ENCODE assay signal across 8 mouse cellular contexts in genomic region chr12:110806301-110806970, GRCm38 (mm10). TPM values are rescaled to one million over a fixed set of nuclear protein-coding genes. Genes with fewer than 3 reads are reported as not detected.
A peak's percentile ranks its signal among the peaks of the same experiment; 100 is the strongest.
DNase-seq lines count a peak whose midpoint lies in the region; ATAC-seq and TF ChIP-seq lines count a peak whose summit lies in the region.

No protein-coding gene starts in this region.

- peak; percentile 42 for TF ChIP-seq CTCF in heart, postnatal 0 days (IDR thresholded peaks at IDR 0.05; ENCODE audit: low read depth)
- TF ChIP-seq CTCF in stomach, postnatal 0 days (IDR thresholded peaks at IDR 0.05; ENCODE audit: low read depth): peak; percentile 53

- no peak overlapping the region for H3K9ac ChIP-seq in heart, postnatal 0 days (replicated peaks; ENCODE audit: low read depth, low read length)
- no peak overlapping the region for H3K9ac ChIP-seq in stomach, postnatal 0 days (ENCODE audit: low read length)
- no peak overlapping the region; the same call in 1 of the 2 replicates for H3K9ac ChIP-seq in hindbrain, embryonic 12.5 days
- H3K9ac ChIP-seq in forebrain, embryonic 15.5 days (replicated peaks): no peak overlapping the region

- no peak overlapping the region for H3K4me3 ChIP-seq in heart, postnatal 0 days (ENCODE audit: low read depth, low read length)
- H3K4me3 ChIP-seq in embryonic facial prominence, embryonic 10.5 days: no peak overlapping the region
- no peak overlapping the region for H3K4me3 ChIP-seq in stomach, postnatal 0 days (ENCODE audit: low read depth, low read length)
- H3K4me3 ChIP-seq in hindbrain, embryonic 12.5 days: no peak overlapping the region
- H3K4me3 ChIP-seq in forebrain, embryonic 15.5 days: no peak overlapping the region

- H3K27ac ChIP-seq in heart, postnatal 0 days (ENCODE audit: low read depth): no peak overlapping the region
- peak overlapping the region; percentile 37; the same call in 1 of the 2 replicates for H3K27ac ChIP-seq in embryonic facial prominence, embryonic 10.5 days (replicated peaks)
- no peak overlapping the region for H3K27ac ChIP-seq in stomach, postnatal 0 days (replicated peaks)
- no peak overlapping the region for H3K27ac ChIP-seq in hindbrain, embryonic 12.5 days
- no peak overlapping the region for H3K27ac ChIP-seq in forebrain, embryonic 15.5 days (replicated peaks)

- no peak for TF ChIP-seq EP300 in heart, postnatal 0 days (IDR thresholded peaks at IDR 0.05; ENCODE audit: low read depth)
- no peak for TF ChIP-seq EP300 in stomach, postnatal 0 days (optimal IDR thresholded peaks at IDR 0.05)

- 79% methylated on average over 3 of the region's 3 CpGs for whole genome bisulfite sequencing in heart, postnatal 0 days
- WGBS in embryonic facial prominence, embryonic 10.5 days: 77% methylated on average over 3 of the region's 3 CpGs
- 82% methylated on average over 3 of the region's 3 CpGs for WGBS in stomach, postnatal 0 days
- 63% methylated on average over 3 of the region's 3 CpGs for WGBS in hindbrain, embryonic 12.5 days
- 67% methylated on average over 3 of the region's 3 CpGs for WGBS in forebrain, embryonic 15.5 days

- no peaks in the 10 kb centered on the region for H3K36me3 ChIP-seq in heart, postnatal 0 days (replicated peaks; ENCODE audit: control insufficient read depth, insufficient read depth, low read length)
- H3K36me3 ChIP-seq in embryonic facial prominence, embryonic 10.5 days (replicated peaks): peaks cover 75% of the 10 kb centered on the region
- no peaks in the 10 kb centered on the region for H3K36me3 ChIP-seq in stomach, postnatal 0 days (ENCODE audit: control insufficient read depth, insufficient read depth, low read length)
- peaks cover 43% of the 10 kb centered on the region for H3K36me3 ChIP-seq in hindbrain, embryonic 12.5 days
- H3K36me3 ChIP-seq in forebrain, embryonic 15.5 days: no peaks in the 10 kb centered on the region; the same call in 1 of the 2 replicates

- H3K4me2 ChIP-seq in heart, postnatal 0 days (ENCODE audit: low read depth, low read length): no peak overlapping the region
- no peak overlapping the region for H3K4me2 ChIP-seq in stomach, postnatal 0 days (replicated peaks; ENCODE audit: low read depth)
- H3K4me2 ChIP-seq in hindbrain, embryonic 12.5 days (replicated peaks): no peak overlapping the region
- no peak overlapping the region for H3K4me2 ChIP-seq in forebrain, embryonic 15.5 days (replicated peaks)

- H3K4me1 ChIP-seq in heart, postnatal 0 days (ENCODE audit: control insufficient read depth, insufficient read depth): no peaks in the 10 kb centered on the region
- peaks cover 24% of the 10 kb centered on the region for H3K4me1 ChIP-seq in embryonic facial prominence, embryonic 10.5 days
- peaks cover 2% of the 10 kb centered on the region; the same call in 1 of the 2 replicates for H3K4me1 ChIP-seq in stomach, postnatal 0 days (replicated peaks; ENCODE audit: control insufficient read depth, insufficient read depth)
- peaks cover 10% of the 10 kb centered on the region for H3K4me1 ChIP-seq in hindbrain, embryonic 12.5 days
- H3K4me1 ChIP-seq in forebrain, embryonic 15.5 days: peaks cover 8% of the 10 kb centered on the region

- H3K27me3 ChIP-seq in heart, postnatal 0 days (ENCODE audit: control insufficient read depth, insufficient read depth, low read length): no peaks in the 10 kb centered on the region
- H3K27me3 ChIP-seq in embryonic facial prominence, embryonic 10.5 days (replicated peaks; ENCODE audit: low read depth, poor library complexity, severe bottlenecking): no peaks in the 10 kb centered on the region
- no peaks in the 10 kb centered on the region for H3K27me3 ChIP-seq in stomach, postnatal 0 days (ENCODE audit: control insufficient read depth, insufficient read depth, low read length)
- no peaks in the 10 kb centered on the region for H3K27me3 ChIP-seq in hindbrain, embryonic 12.5 days
- no peaks in the 10 kb centered on the region for H3K27me3 ChIP-seq in forebrain, embryonic 15.5 days

- no peak for DNase-seq in heart, postnatal 0 days (ENCODE audit: low spot score)
- no peak for DNase-seq in heart, adult 8-10 months (ENCODE audit: low spot score)
- peak; percentile 26 for DNase-seq in right cerebral cortex, postnatal 14 days
- DNase-seq in right cerebral cortex, postnatal 4 days: no peak
- no peak for DNase-seq in embryonic facial prominence, embryonic 10.5 days (ENCODE audit: low spot score)
- DNase-seq in stomach, postnatal 0 days (ENCODE audit: low spot score): peak; percentile 33

- no peaks in the 10 kb centered on the region for H3K9me3 ChIP-seq in heart, postnatal 0 days (replicated peaks; ENCODE audit: control insufficient read depth, low read length)
- H3K9me3 ChIP-seq in embryonic facial prominence, embryonic 10.5 days: no peaks in the 10 kb centered on the region
- no peaks in the 10 kb centered on the region for H3K9me3 ChIP-seq in stomach, postnatal 0 days (ENCODE audit: control insufficient read depth, low read length)
- H3K9me3 ChIP-seq in hindbrain, embryonic 12.5 days (replicated peaks): no peaks in the 10 kb centered on the region
- no peaks in the 10 kb centered on the region for H3K9me3 ChIP-seq in forebrain, embryonic 15.5 days

- no peak for ATAC-seq in heart, postnatal 0 days (ENCODE audit: insufficient read depth, low read depth)
- no peak for ATAC-seq in stomach, postnatal 0 days (ENCODE audit: low FRiP score, low TSS enrichment)
- no peak for ATAC-seq in hindbrain, embryonic 12.5 days (ENCODE audit: low FRiP score)
- ATAC-seq in forebrain, embryonic 15.5 days (replicated peaks): no peak

RNA-seq across cellular contexts. Expression of gene Mok, which starts 34.3 kb away (rescaled TPM):
- total RNA-seq in heart, postnatal 0 days (2014; rRNA removed; ENCODE audit: low replicate concordance): 3.1 and 7.4 TPM in 2 replicates
- polyA plus RNA-seq in heart, postnatal 0 days (2015; fragmentation: Nextera tagmentation; extraction: Ambion mirVana): 2.2 and 2.3 TPM in 2 replicates
- total RNA-seq in heart, adult 8-10 months (2022): under 1 TPM; 0.50 to 0.80 (median 0.70) TPM
- 7.2 and 10.1 TPM in 2 replicates for polyA plus RNA-seq in embryonic facial prominence, embryonic 10.5 days (2016; fragmentation: Nextera tagmentation; extraction: Ambion mirVana)
- 0.95 and 0.97 TPM in 2 replicates for polyA plus RNA-seq in stomach, postnatal 0 days (2015; fragmentation: Nextera tagmentation; extraction: Ambion mirVana)
- 12.6 and 13.5 TPM in 2 replicates for polyA plus RNA-seq in hindbrain, embryonic 12.5 days (2016; fragmentation: Nextera tagmentation; extraction: Ambion mirVana)
- 11.8 and 13.8 TPM in 2 replicates for polyA plus RNA-seq in forebrain, embryonic 15.5 days (2015; fragmentation: Nextera tagmentation; extraction: Ambion mirVana)

RNA-seq across cellular contexts. Expression of gene Zfp839, which starts 43.6 kb away (rescaled TPM):
- 4.1 and 6.3 TPM in 2 replicates for total RNA-seq in heart, postnatal 0 days (2014; rRNA removed; ENCODE audit: low replicate concordance)
- 2.6 and 3.2 TPM in 2 replicates for polyA plus RNA-seq in heart, postnatal 0 days (2015; fragmentation: Nextera tagmentation; extraction: Ambion mirVana)
- total RNA-seq in heart, adult 8-10 months (2022): 10 to 100 TPM; 10.5 to 12.1 (median 11.1) TPM
- polyA plus RNA-seq in embryonic facial prominence, embryonic 10.5 days (2016; fragmentation: Nextera tagmentation; extraction: Ambion mirVana): 5.6 and 6.1 TPM in 2 replicates
- 2.3 and 2.5 TPM in 2 replicates for polyA plus RNA-seq in stomach, postnatal 0 days (2015; fragmentation: Nextera tagmentation; extraction: Ambion mirVana)
- polyA plus RNA-seq in hindbrain, embryonic 12.5 days (2016; fragmentation: Nextera tagmentation; extraction: Ambion mirVana): 6.3 and 6.9 TPM in 2 replicates
- polyA plus RNA-seq in forebrain, embryonic 15.5 days (2015; fragmentation: Nextera tagmentation; extraction: Ambion mirVana): 3.6 and 4.0 TPM in 2 replicates

Comparison
In these comparisons a context has a peak if more than half of its experiments do, and no peak if none do; other contexts are left out.
1. DNase-seq: peak in right cerebral cortex, postnatal 14 days (single experiment) and stomach, postnatal 0 days (single experiment); none in heart, postnatal 0 days (single experiment), heart, adult 8-10 months (single experiment), right cerebral cortex, postnatal 4 days (single experiment) and embryonic facial prominence, embryonic 10.5 days (single experiment).